Comparison of ENCODE assay signal across 8 mouse cellular contexts in the genomic region with DNA sequence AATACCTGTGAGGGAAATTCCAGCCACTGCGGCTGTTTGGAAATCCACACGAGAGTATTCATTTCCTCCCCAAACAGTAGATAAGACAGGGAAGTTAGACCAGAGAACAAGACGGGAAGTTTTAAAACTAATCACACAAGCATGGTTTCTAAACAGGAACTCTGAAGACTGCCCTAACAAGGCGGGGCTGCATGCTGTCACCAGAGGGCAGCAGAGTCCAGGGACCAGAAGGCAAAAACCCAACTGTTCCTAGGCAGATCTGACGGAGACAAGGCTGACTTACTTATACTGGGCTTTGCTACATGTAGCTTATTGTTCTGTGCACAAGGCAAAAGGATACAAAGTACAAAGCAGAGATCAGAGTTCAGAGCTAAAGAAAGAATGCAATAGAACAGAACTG. TPM values are rescaled to one million over a fixed set of nuclear protein-coding genes. Genes with fewer than 3 reads are reported as not detected.
DNase-seq lines count a peak whose midpoint lies in the region.

No protein-coding gene starts in this region.

- intact Hi-C loops in gastrocnemius, postnatal 14 days (cut with DNase I; ENCODE audit: low total_unique reads): loop anchor here (2.0 kb wide), 1 partner anchor 96 kb away; no protein-coding TSS in a partner anchor

- peak; percentile 72 for DNase-seq in A20 (ENCODE audit: low read depth, low spot score)
- DNase-seq in NIH3T3 (ENCODE audit: low read depth): peak; percentile 94
- DNase-seq in cerebellum, adult 9-11 months: peak; percentile 68
- DNase-seq in gastrocnemius, postnatal 14 days: peak; percentile 79
- peak; percentile 87 for DNase-seq in kidney, postnatal 14 days
- DNase-seq in lung, adult 18-20 months: peak; percentile 78 to 82
- DNase-seq in right cerebral cortex, adult 2 months (ENCODE audit: low spot score in 2 of 2): peak; percentile 87 to 88
- DNase-seq in urinary bladder, adult 2 months (ENCODE audit: low spot score): peak; percentile 60

RNA-seq across cellular contexts. Expression of a gene that starts 5.2 kb away (rescaled TPM):
- 1 to 10 TPM; 1.1 to 1.5 TPM for total RNA-seq in gastrocnemius, postnatal 14 days (2021)
- 10.0 and 10.6 TPM in 2 replicates for polyA plus RNA-seq in urinary bladder, adult 2 months (2012; rRNA removed)

RNA-seq across cellular contexts. Expression of a gene that starts 43.2 kb away (rescaled TPM):
- 1 to 10 TPM; 6.1 to 6.9 TPM for total RNA-seq in gastrocnemius, postnatal 14 days (2021)
- polyA plus RNA-seq in urinary bladder, adult 2 months (2012; rRNA removed): 14.7 and 14.9 TPM in 2 replicates

RNA-seq across cellular contexts. Expression of a gene that starts 50.4 kb away (rescaled TPM):
- 1 to 10 TPM; 1.5 to 7.6 TPM for total RNA-seq in gastrocnemius, postnatal 14 days (2021)
- 38.4 and 47.1 TPM in 2 replicates for polyA plus RNA-seq in urinary bladder, adult 2 months (2012; rRNA removed)

Comparison
In these comparisons a context has a peak if more than half of its experiments do, and no peak if none do; other contexts are left out.
1. Peak in every context shown above with its lines: DNase-seq.